Comparison of ENCODE assay signal across 8 mouse cellular contexts in the genomic region with DNA sequence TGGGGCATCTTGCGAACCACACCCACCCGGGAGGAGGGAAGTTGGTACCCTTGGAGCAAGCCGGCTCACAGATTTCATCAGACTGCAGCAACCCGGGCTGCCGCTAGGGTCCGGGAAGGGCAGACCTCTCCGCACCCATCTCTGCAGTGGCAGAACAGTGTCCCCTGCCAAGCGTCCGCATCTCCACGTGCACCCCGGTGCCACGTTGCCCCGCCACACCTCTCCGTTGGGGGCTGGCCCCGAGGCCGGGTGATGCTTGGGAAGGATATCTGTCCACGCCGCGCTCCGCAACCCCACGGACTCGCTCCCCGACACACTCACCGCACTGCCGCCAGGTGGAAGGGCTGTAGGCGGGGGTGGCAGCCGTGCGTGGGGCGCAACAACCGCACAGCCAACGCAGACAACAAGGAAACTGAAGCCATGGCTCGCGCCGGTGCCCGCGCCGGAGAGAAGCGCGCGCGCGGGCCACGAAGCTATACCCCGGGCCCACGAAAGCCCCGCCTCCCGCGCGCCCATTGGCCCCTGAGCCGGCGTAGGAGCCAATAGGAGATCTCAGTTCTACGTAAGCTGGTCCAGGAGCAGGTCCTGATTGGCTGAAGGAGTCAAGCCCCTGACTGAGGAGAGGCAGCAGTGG. TPM values are rescaled to one million over a fixed set of nuclear protein-coding genes. Genes with fewer than 3 reads are reported as not detected.
DNase-seq lines count a peak whose midpoint lies in the region; ATAC-seq and TF ChIP-seq lines count a peak whose summit lies in the region.

No protein-coding gene starts in this region.

- H3K27me3 ChIP-seq in hindbrain, embryonic 10.5 days (ENCODE audit: insufficient read depth, poor library complexity, severe bottlenecking): no peaks in the 10 kb centered on the region
- H3K27me3 ChIP-seq in lung, embryonic 16.5 days (ENCODE audit: control insufficient read depth, insufficient read depth, low read depth, low read length): no peaks in the 10 kb centered on the region
- H3K27me3 ChIP-seq in thymus, adult 2 months (ENCODE audit: control insufficient read depth, insufficient read depth, low read length): no peaks in the 10 kb centered on the region

- peak; percentile 48 for TF ChIP-seq POLR2A in thymus, adult 2 months (IDR thresholded peaks at IDR 0.05; ENCODE audit: control insufficient read depth, extremely low read depth, insufficient read depth, low read length, poor library complexity)

- H3K9me3 ChIP-seq in hindbrain, embryonic 10.5 days: no peaks in the 10 kb centered on the region
- no peaks in the 10 kb centered on the region for H3K9me3 ChIP-seq in lung, embryonic 16.5 days (ENCODE audit: control insufficient read depth, low read length)

- peak overlapping the region; percentile 91 for H3K4me2 ChIP-seq in lung, embryonic 16.5 days (ENCODE audit: low read depth, low read length)

- peaks cover 18% of the 10 kb centered on the region for H3K36me3 ChIP-seq in hindbrain, embryonic 10.5 days
- H3K36me3 ChIP-seq in lung, embryonic 16.5 days (ENCODE audit: control insufficient read depth, insufficient read depth, low read length): peaks cover 3% of the 10 kb centered on the region; the same call in 1 of the 2 replicates
- no peaks in the 10 kb centered on the region for H3K36me3 ChIP-seq in thymus, adult 2 months (ENCODE audit: control insufficient read depth, insufficient read depth, low read length)

- H3K27ac ChIP-seq in hindbrain, embryonic 10.5 days: peak overlapping the region; percentile 95
- H3K27ac ChIP-seq in lung, embryonic 16.5 days (ENCODE audit: low read length): peak overlapping the region; percentile 31; the same call in 1 of the 2 replicates
- no peak overlapping the region for H3K27ac ChIP-seq in thymus, adult 2 months (ENCODE audit: control insufficient read depth, insufficient read depth, low read length)

- TF ChIP-seq CTCF in thymus, adult 2 months (IDR thresholded peaks at IDR 0.05; ENCODE audit: borderline replicate concordance, control insufficient read depth, extremely low read depth, insufficient read depth, low read length, poor library complexity): peak; percentile 91; the same call in 1 of the 2 replicates

- ATAC-seq in frontal cortex, adult (ENCODE audit: low TSS enrichment): peak; percentile 99
- peak; percentile 99 for ATAC-seq in lung, embryonic 16.5 days (ENCODE audit: low read depth)

- peak; percentile 96 for DNase-seq in Muller cell, postnatal 12 days (ENCODE audit: inconsistent ontology term)
- DNase-seq in cerebellum, adult 9-10 months: peak; percentile 93
- peak; percentile 90 for DNase-seq in hindbrain, embryonic 10.5 days (ENCODE audit: low spot score)
- DNase-seq in layer of hippocampus, adult 9-11 months: peak; percentile 94
- peak; percentile 84 for DNase-seq in ovary, adult 18-20 months (ENCODE audit: low spot score)
- DNase-seq in thymus, adult 2 months: peak; percentile 95

- H3K4me3 ChIP-seq in hindbrain, embryonic 10.5 days: peak overlapping the region; percentile 90
- peak overlapping the region; percentile 98 for H3K4me3 ChIP-seq in lung, embryonic 16.5 days (ENCODE audit: low read length)
- peak overlapping the region; percentile 100 for H3K4me3 ChIP-seq in thymus, adult 2 months (ENCODE audit: control insufficient read depth, insufficient read depth, low read length)

- peaks cover 16% of the 10 kb centered on the region for H3K4me1 ChIP-seq in hindbrain, embryonic 10.5 days (replicated peaks)
- H3K4me1 ChIP-seq in lung, embryonic 16.5 days (replicated peaks; ENCODE audit: control insufficient read depth, insufficient read depth, low read length): peaks cover 14% of the 10 kb centered on the region
- peaks cover 10% of the 10 kb centered on the region for H3K4me1 ChIP-seq in thymus, adult 2 months (replicated peaks; ENCODE audit: control insufficient read depth, insufficient read depth, low read length)

- H3K9ac ChIP-seq in lung, embryonic 16.5 days (ENCODE audit: low read length): peak overlapping the region; percentile 82

- under 1% methylated on average over 52 of the region's 52 CpGs for WGBS in hindbrain, embryonic 10.5 days
- under 1% methylated on average over 52 of the region's 52 CpGs for WGBS in lung, embryonic 16.5 days
- WGBS in thymus, adult 2 months: under 1% methylated on average over 52 of the region's 52 CpGs

RNA-seq across cellular contexts. Expression of gene Mthfd2, which starts 8.5 kb away (rescaled TPM):
- 43.6 and 61.8 TPM in 2 replicates for polyA plus RNA-seq in hindbrain, embryonic 10.5 days (2016; fragmentation: Nextera tagmentation; extraction: Ambion mirVana)
- 26.0 and 27.4 TPM in 2 replicates for polyA plus RNA-seq in lung, embryonic 16.5 days (2015; fragmentation: Nextera tagmentation; extraction: Ambion mirVana)
- polyA plus RNA-seq in thymus, adult 2 months (2012; rRNA removed): 15.9 and 16.3 TPM in 2 replicates

RNA-seq across cellular contexts. Expression of gene Mob1a, which starts 8.6 kb away (rescaled TPM):
- polyA plus RNA-seq in hindbrain, embryonic 10.5 days (2016; fragmentation: Nextera tagmentation; extraction: Ambion mirVana): 50.1 and 58.6 TPM in 2 replicates
- polyA plus RNA-seq in lung, embryonic 16.5 days (2015; fragmentation: Nextera tagmentation; extraction: Ambion mirVana): 72.6 and 72.7 TPM in 2 replicates
- 45.5 and 49.1 TPM in 2 replicates for polyA plus RNA-seq in thymus, adult 2 months (2012; rRNA removed)

RNA-seq across cellular contexts. Expression of gene Bola3, which starts 31.7 kb away (rescaled TPM):
- 138 and 158 TPM in 2 replicates for polyA plus RNA-seq in hindbrain, embryonic 10.5 days (2016; fragmentation: Nextera tagmentation; extraction: Ambion mirVana)
- polyA plus RNA-seq in lung, embryonic 16.5 days (2015; fragmentation: Nextera tagmentation; extraction: Ambion mirVana): 132 and 133 TPM in 2 replicates
- polyA plus RNA-seq in thymus, adult 2 months (2012; rRNA removed): 10.6 and 13.6 TPM in 2 replicates
